Mouse (Mus musculus) liver, postnatal 0 days (tissue): ENCODE results near the gene Dnal4. TPM values are rescaled to one million over a fixed set of nuclear protein-coding genes. Genes with fewer than 3 reads are reported as not detected.

Experiments used
- ATAC-seq: fragments of 200-750 bp; cut with Nextera tagmentation; 2 replicates; pipeline ENCODE4 v1.8.0; 2017; ENCODE audit warnings: mild to moderate bottlenecking, moderate library complexity
- DNase-seq: peaks from one replicate; pipeline ENCODE4 v3.0.0-alpha.2; 2016
- H3K27ac ChIP-seq: fragments of 300-500 bp; sonication (generic); 2 replicates; pipeline ENCODE4 v1.5.1; 2014; ENCODE audit warnings: antibody characterized with exemption, moderate library complexity, mild to moderate bottlenecking, low read depth
- H3K27me3 ChIP-seq: fragments of 300-500 bp; sonication (generic); 2 replicates; pipeline ENCODE4 v1.6.1; 2014; ENCODE audit warnings: low read length, control low read depth, mixed read lengths; ENCODE audit not compliant: insufficient read depth
- H3K36me3 ChIP-seq: fragments of 300-500 bp; sonication (generic); replicated peaks from 2 replicates; pipeline ENCODE4 v1.6.1; 2014; ENCODE audit warnings: mild to moderate bottlenecking, control low read depth, low read length, moderate library complexity, mixed read lengths; ENCODE audit not compliant: insufficient read depth
- H3K4me1 ChIP-seq: fragments of 300-500 bp; sonication (generic); 2 replicates; pipeline ENCODE4 v1.6.1; 2014; ENCODE audit warnings: antibody characterized with exemption, mild to moderate bottlenecking, control low read depth; ENCODE audit not compliant: insufficient read depth
- H3K4me2 ChIP-seq: fragments of 300-500 bp; sonication (generic); 2 replicates; pipeline ENCODE4 v1.6.1; 2014; ENCODE audit warnings: low read depth, mild to moderate bottlenecking, low read length, moderate library complexity, mixed read lengths
- H3K4me3 ChIP-seq: fragments of 300-500 bp; sonication (generic); 2 replicates; pipeline ENCODE4 v1.5.1; 2014; ENCODE audit warnings: low read depth, low read length
- H3K9ac ChIP-seq: fragments of 300-500 bp; sonication (generic); replicated peaks from 2 replicates; pipeline ENCODE4 v1.6.1; 2014; ENCODE audit warnings: mild to moderate bottlenecking, moderate library complexity
- H3K9me3 ChIP-seq: fragments of 300-500 bp; sonication (generic); 2 replicates; pipeline ENCODE4 v1.6.1; 2016; ENCODE audit warnings: mild to moderate bottlenecking, control low read depth, low read length, mixed read lengths
- CTCF ChIP-seq: sonication (generic); IDR thresholded peaks from 2 replicates; pipeline ENCODE4 v1.5.1; 2016; ENCODE audit warnings: antibody characterized with exemption, low read depth
- EP300 ChIP-seq: IDR thresholded peaks from 2 replicates; pipeline ENCODE4 v1.6.1; 2016; ENCODE audit warnings: antibody characterized with exemption, low read depth, mild to moderate bottlenecking
- WGBS: fragments of 180-500 bp; shearing (Covaris S2); extraction: QIAGEN DNeasy Blood & Tissue Kit; methylation state at CpG from one replicate; pipeline ENCODE4 v1.1.7; 2014; ENCODE audit not compliant: insufficient replicate concordance; 5-methylcytosine and 5-hydroxymethylcytosine counted together
- polyA plus RNA-seq: library from polyadenylated mRNA; unstranded; fragments of >200 nt; fragmentation: Nextera tagmentation; extraction: Ambion mirVana; gene quantifications from 2 replicates; pipeline ENCODE4 v1.2.1, GENCODE M21; 2015

The Dnal4 gene
- 9.7 and 10.2 TPM in 2 replicates for polyA plus RNA-seq

- Histone ChIP-seq H3K36me3 (no peaks in the 10 kb centered on the region), H3K27me3 (no peaks in the 10 kb centered on the region), H3K4me1 (peaks cover 11% of the 10 kb centered on the region), H3K4me2 (no peak within 1 kb of the TSS), H3K27ac (no peak within 1 kb of the TSS), H3K9me3 (no peaks in the 10 kb centered on the region), H3K9ac (no peak within 1 kb of the TSS), H3K4me3 (no peak within 1 kb of the TSS)
- DNase-seq (no peak), ATAC-seq (no peak)
- no peak for TF ChIP-seq EP300
- TF ChIP-seq CTCF: no peak
Measured at GRCm38 (mm10) chr15:79777749-79778148, at the start of gene Dnal4. Dnal4 (minus strand) TSS chr15:79777849.

DNA sequence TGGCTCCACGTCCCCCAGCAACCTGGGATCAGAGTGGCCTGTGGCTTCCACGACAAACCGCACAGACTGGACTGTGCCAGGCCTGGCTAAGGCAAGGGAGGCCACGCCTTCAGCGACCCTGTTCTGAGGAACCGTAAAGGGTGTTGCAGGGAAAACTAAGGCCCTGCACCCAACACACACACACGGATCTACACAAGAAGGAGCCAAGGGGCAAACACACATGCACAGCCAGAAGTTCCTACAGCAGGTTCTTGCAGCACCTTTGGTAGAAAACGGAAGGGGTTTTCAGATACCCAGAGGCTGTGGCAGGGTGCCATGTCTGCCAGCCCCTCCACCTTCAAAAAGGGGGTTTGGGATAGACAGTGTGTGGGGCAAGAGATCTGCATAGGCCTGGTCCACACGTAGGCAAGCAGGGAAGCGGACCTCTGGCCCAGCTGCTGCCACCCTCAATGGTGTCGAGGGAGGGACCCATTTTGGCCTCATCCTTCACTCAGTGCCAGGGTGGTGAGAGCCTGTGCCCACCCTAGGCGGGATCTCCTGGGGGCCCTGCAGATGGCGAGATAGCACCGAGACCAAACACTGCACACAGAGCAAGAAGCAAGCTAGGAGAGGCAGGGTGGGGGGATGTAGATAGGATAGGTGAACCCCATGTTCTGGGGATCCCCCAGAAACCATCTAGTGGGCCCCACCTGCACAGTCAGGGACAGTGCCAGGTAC lies 49.6 kb upstream of the Dnal4 start:
- Histone ChIP-seq H3K9me3 (no peaks in the 10 kb centered on the region), H3K4me1 (peaks cover 2% of the 10 kb centered on the region; the same call in 1 of the 2 replicates), H3K36me3 (no peaks in the 10 kb centered on the region), H3K4me3 (no peak overlapping the region), H3K4me2 (no peak overlapping the region), H3K27ac (no peak overlapping the region), H3K27me3 (no peaks in the 10 kb centered on the region), H3K9ac (no peak overlapping the region)
- TF ChIP-seq CTCF: no peak
- TF ChIP-seq EP300: no peak
- 80% methylated on average over 14 of the region's 14 CpGs for WGBS
- ATAC-seq: no peak
- no peak for DNase-seq

DNA sequence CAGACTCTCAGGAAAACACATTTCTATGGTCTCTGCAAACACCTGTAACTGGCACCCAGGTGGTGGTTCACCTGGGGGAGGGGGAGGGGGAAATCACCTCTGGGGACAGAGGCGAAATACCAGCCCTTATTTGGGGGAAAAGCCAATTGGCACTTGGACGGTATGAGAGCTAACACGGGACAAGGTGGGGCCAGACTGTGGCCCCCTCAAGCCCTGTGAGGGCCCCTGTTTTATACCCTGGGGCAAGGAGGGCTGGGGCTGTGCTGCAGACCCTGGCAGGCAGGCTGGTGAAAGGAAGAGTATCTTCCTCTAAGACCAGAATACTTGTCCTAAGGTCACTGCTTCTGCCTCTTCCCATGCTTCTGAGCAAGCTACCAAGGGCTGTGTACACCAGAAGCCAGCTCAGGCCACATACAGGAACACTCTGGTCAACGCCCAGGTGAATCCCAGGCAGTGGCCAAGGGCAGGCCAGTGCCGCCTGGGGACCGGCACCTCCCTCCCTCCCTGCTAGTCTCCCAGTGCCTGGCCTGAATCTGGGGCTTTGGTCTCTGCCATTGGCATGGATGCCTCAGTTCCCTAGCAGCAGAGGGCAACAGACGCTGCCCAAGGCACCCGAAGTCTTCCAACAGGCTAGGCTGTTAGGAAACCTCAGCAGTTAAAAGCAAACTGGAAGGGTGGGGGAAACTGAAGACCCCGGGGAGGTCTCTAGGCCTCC lies 48.7 kb upstream of the Dnal4 start:
- no peak for DNase-seq
- H3K36me3 ChIP-seq: no peaks in the 10 kb centered on the region
- H3K4me3 ChIP-seq: no peak overlapping the region
- H3K9me3 ChIP-seq: no peaks in the 10 kb centered on the region
- H3K9ac ChIP-seq: no peak overlapping the region
- no peak overlapping the region for H3K27ac ChIP-seq
- WGBS: 79% methylated on average over 9 of the region's 9 CpGs
- H3K4me2 ChIP-seq: no peak overlapping the region
- no peak for ATAC-seq
- H3K27me3 ChIP-seq: no peaks in the 10 kb centered on the region
- H3K4me1 ChIP-seq: peaks cover 2% of the 10 kb centered on the region; the same call in 1 of the 2 replicates
- no peak for TF ChIP-seq CTCF
- no peak for TF ChIP-seq EP300

DNA sequence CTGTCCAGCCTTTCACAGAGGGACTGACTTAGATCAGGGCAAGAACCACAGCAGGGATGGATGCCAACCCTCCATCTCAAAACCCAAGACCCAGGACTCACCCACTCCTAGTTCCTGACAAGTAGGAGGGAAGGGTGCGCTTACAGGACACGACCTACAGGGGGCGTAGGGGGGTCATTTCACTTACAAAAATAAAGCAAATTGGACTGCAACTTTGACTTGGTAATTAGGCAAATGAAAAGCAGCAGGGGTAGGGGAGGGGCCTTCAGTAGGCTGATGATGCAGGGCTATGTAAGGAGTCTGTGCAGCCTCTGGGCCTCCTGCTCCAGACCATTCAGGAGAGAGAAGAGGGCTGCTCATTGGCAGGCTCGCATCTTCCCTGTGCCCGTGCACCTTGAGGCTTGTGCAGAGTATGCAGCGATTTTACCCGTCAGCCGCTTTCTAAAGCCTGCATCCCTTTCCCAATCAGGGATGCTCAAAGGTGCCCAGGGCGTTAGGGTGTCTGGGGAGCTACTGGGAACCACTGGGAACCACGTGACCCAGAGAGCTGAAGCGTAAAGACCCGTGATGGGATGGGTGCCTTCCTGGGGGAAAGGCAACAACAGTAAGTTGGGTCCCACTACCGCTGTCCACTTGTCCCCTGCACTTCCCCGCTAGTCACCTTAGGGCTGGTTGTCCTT lies 47.6 kb upstream of the Dnal4 start:
- Histone ChIP-seq H3K27me3 (no peaks in the 10 kb centered on the region), H3K9ac (no peak overlapping the region), H3K4me1 (peaks cover 2% of the 10 kb centered on the region; the same call in 1 of the 2 replicates), H3K27ac (no peak overlapping the region), H3K4me2 (no peak overlapping the region), H3K36me3 (no peaks in the 10 kb centered on the region), H3K9me3 (no peaks in the 10 kb centered on the region), H3K4me3 (no peak overlapping the region)
- TF ChIP-seq CTCF (peak; percentile 68), EP300 (no peak)
- ATAC-seq (no peak), DNase-seq (peak; percentile 49)
- WGBS: 71% methylated on average over 14 of the region's 14 CpGs

GRCm38 (mm10) chr15:79823588-79824280 lies 46.1 kb upstream of the Dnal4 start:
- Histone ChIP-seq H3K4me3 (no peak overlapping the region), H3K9ac (no peak overlapping the region), H3K27ac (no peak overlapping the region), H3K9me3 (no peaks in the 10 kb centered on the region), H3K4me2 (no peak overlapping the region), H3K36me3 (no peaks in the 10 kb centered on the region), H3K4me1 (peaks cover 2% of the 10 kb centered on the region; the same call in 1 of the 2 replicates), H3K27me3 (no peaks in the 10 kb centered on the region)
- TF ChIP-seq EP300: no peak
- no peak for TF ChIP-seq CTCF
- ATAC-seq: no peak
- DNase-seq: peak; percentile 37
- WGBS: 73% methylated on average over 19 of the region's 19 CpGs
